Comparison of ENCODE assay signal across 9 mouse cellular contexts in the genomic region with DNA sequence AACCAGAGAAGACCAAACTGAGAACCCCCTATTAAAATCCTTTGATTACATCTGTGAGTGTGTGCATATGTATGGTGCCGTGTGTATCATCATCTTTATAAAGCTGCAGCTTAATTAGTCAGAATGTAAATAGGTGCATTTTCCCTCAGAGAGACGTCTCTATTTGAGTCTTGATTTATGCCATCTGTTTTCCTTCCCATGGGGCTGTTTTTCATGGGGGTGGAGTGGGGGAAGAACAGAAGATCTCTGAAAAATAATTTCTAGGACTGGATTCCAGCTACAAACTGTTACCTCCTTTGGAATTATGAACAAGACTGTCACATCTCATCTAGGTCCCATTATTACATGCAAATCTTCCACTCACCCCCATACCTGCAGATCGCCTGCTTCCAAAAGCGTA.
"Had no signal": no experiment of that assay in that cellular context is flagged by ENCODE, and none has a peak within 500 bp of the region (broad histone marks: within the 10 kb centered on the region; RNA-seq: fewer than 3 reads in every experiment).

No protein-coding gene starts in this region.

- H3K4me1 ChIP-seq: liver, embryonic 15.5 days had no signal

- DNase-seq: kidney, postnatal 36 days; lung, adult 2 months; thymus, adult 18-20 months; thymus, postnatal 14 days had no signal

- H3K27me3 ChIP-seq: liver, embryonic 15.5 days; midbrain, embryonic 13.5 days had no signal

- H3K4me3 ChIP-seq: limb, embryonic 10.5 days; liver, embryonic 15.5 days; midbrain, embryonic 13.5 days had no signal

- ATAC-seq: midbrain, embryonic 13.5 days had no signal

- H3K27ac ChIP-seq: kidney, postnatal 0 days; limb, embryonic 10.5 days; liver, embryonic 15.5 days; midbrain, embryonic 13.5 days; stomach, postnatal 0 days had no signal
